Mouse (Mus musculus): Measurements from ENCODE around the gene Sun1.

- TF ChIP-seq CTCF (IDR thresholded peaks at IDR 0.05; ENCODE audit: borderline replicate concordance, extremely low read depth, insufficient read depth, insufficient read length) (no peak), POLR2A (IDR thresholded peaks at IDR 0.05; ENCODE audit: borderline replicate concordance, extremely low read depth, insufficient read depth, insufficient read length, poor library complexity, severe bottlenecking) (no peak)
These were observed 39.5 kb upstream of the Sun1 start for GRCm38 (mm10) chr5:139160899-139161298.

All from brain, embryonic 14.5 days (tissue).